Mouse (Mus musculus): ENCODE measurements around the gene Flywch2. TPM values are rescaled to one million over a fixed set of nuclear protein-coding genes. Genes with fewer than 3 reads are reported as not detected.
"Not testable (repeated sequence)": the region's sequence is repeated elsewhere in the genome, so short reads cannot be mapped to it uniquely, and the experiment has no call there.

Gene Flywch2
- polyA plus RNA-seq, 1 experiment, result 29.2 TPM

- peaks cover 52% of the 10 kb centered on the region for H3K4me1 ChIP-seq
- no peaks in the 10 kb centered on the region for H3K9me3 ChIP-seq
- H3K27me3 ChIP-seq (replicated peaks), result no peaks in the 10 kb centered on the region
- H3K4me3 ChIP-seq (replicated peaks), result peak overlapping the region; percentile 31
- H3K36me3 ChIP-seq (replicated peaks; ENCODE audit: low read length), result peaks cover 2% of the 10 kb centered on the region
- TF ChIP-seq FLI1 (IDR thresholded peaks at IDR 0.05; ENCODE audit: low read length), result no peak
- TF ChIP-seq GATA1 (IDR thresholded peaks at IDR 0.05; ENCODE audit: borderline replicate concordance, low read length), result no peak
Observed at GRCm38 (mm10) chr17:23774090-23774489, 11.8 kb downstream of the Flywch2 start.

GRCm38 (mm10) chr17:23773676-23774075 is 12.2 kb downstream of the Flywch2 start:
- Histone ChIP-seq H3K4me1 (peaks cover 49% of the 10 kb centered on the region), H3K9me3 (no peaks in the 10 kb centered on the region), H3K27me3 (replicated peaks) (no peaks in the 10 kb centered on the region), H3K36me3 (replicated peaks; ENCODE audit: low read length) (peaks cover 3% of the 10 kb centered on the region), H3K4me3 (replicated peaks) (no peak overlapping the region)
- TF ChIP-seq FLI1 (IDR thresholded peaks at IDR 0.05; ENCODE audit: low read length), result no peak
- no peak for TF ChIP-seq GATA1 (IDR thresholded peaks at IDR 0.05; ENCODE audit: borderline replicate concordance, low read length)

GRCm38 (mm10) chr17:23772219-23772556 is 13.7 kb downstream of the Flywch2 start:
- not testable (repeated sequence) for H3K9me3 ChIP-seq; H3K4me3 ChIP-seq (replicated peaks); H3K27me3 ChIP-seq (replicated peaks); H3K36me3 ChIP-seq (replicated peaks; ENCODE audit: low read length)
- peaks cover 34% of the 10 kb centered on the region for H3K4me1 ChIP-seq

- Histone ChIP-seq H3K9me3 (no peaks in the 10 kb centered on the region), H3K4me3 (replicated peaks) (peak within 1 kb of the TSS; percentile 96), H3K4me1 (peaks cover 28% of the 10 kb centered on the region), H3K36me3 (replicated peaks; ENCODE audit: low read length) (peaks cover 6% of the 10 kb centered on the region), H3K27me3 (replicated peaks) (no peaks in the 10 kb centered on the region)
- TF ChIP-seq GATA1 (IDR thresholded peaks at IDR 0.05; ENCODE audit: borderline replicate concordance, low read length), result no peak
- TF ChIP-seq FLI1 (IDR thresholded peaks at IDR 0.05; ENCODE audit: low read length), result no peak
Observed at GRCm38 (mm10) chr17:23771284-23772218, 14.3 kb downstream of the Flywch2 start, which contains the start of gene Flywch1. TSS of gene Flywch1 (minus strand) at chr17:23771602.

- peaks cover 6% of the 10 kb centered on the region for H3K36me3 ChIP-seq (replicated peaks; ENCODE audit: low read length)
- no peak for TF ChIP-seq FLI1 (IDR thresholded peaks at IDR 0.05; ENCODE audit: low read length)
- no peak for TF ChIP-seq GATA1 (IDR thresholded peaks at IDR 0.05; ENCODE audit: borderline replicate concordance, low read length)
- H3K4me3 ChIP-seq (replicated peaks), result peak overlapping the region; percentile 96
Observed at GRCm38 (mm10) chr17:23770896-23771283, 15.0 kb downstream of the Flywch2 start.

GRCm38 (mm10) chr17:23770493-23770892 is 15.4 kb downstream of the Flywch2 start:
- Histone ChIP-seq H3K4me1 (peaks cover 24% of the 10 kb centered on the region), H3K27me3 (replicated peaks) (no peaks in the 10 kb centered on the region), H3K9me3 (no peaks in the 10 kb centered on the region), H3K4me3 (replicated peaks) (peak overlapping the region; percentile 96), H3K36me3 (replicated peaks; ENCODE audit: low read length) (peaks cover 6% of the 10 kb centered on the region)
- TF ChIP-seq GATA1 (IDR thresholded peaks at IDR 0.05; ENCODE audit: borderline replicate concordance, low read length) (no peak), FLI1 (IDR thresholded peaks at IDR 0.05; ENCODE audit: low read length) (no peak)

More at GRCm38 (mm10) chr17:23770896-23771283, 15.0 kb downstream of the Flywch2 start:
- no peaks in the 10 kb centered on the region for H3K9me3 ChIP-seq
- H3K27me3 ChIP-seq (replicated peaks), result no peaks in the 10 kb centered on the region
- H3K4me1 ChIP-seq, result peaks cover 24% of the 10 kb centered on the region

GRCm38 (mm10) chr17:23762976-23763375 is 22.9 kb downstream of the Flywch2 start:
- H3K36me3 ChIP-seq (replicated peaks; ENCODE audit: low read length), result peaks cover 50% of the 10 kb centered on the region
- H3K9me3 ChIP-seq, result no peaks in the 10 kb centered on the region
- no peak for TF ChIP-seq FLI1 (IDR thresholded peaks at IDR 0.05; ENCODE audit: low read length)
- no peak for TF ChIP-seq GATA1 (IDR thresholded peaks at IDR 0.05; ENCODE audit: borderline replicate concordance, low read length)
- no peak overlapping the region for H3K4me3 ChIP-seq (replicated peaks)
- peaks cover 7% of the 10 kb centered on the region for H3K4me1 ChIP-seq
- H3K27me3 ChIP-seq (replicated peaks), result no peaks in the 10 kb centered on the region

- Histone ChIP-seq H3K27me3 (replicated peaks) (no peaks in the 10 kb centered on the region), H3K36me3 (replicated peaks; ENCODE audit: low read length) (peaks cover 66% of the 10 kb centered on the region), H3K4me3 (replicated peaks) (no peak overlapping the region), H3K4me1 (peaks cover 9% of the 10 kb centered on the region), H3K9me3 (no peaks in the 10 kb centered on the region)
- TF ChIP-seq FLI1 (IDR thresholded peaks at IDR 0.05; ENCODE audit: low read length) (no peak), GATA1 (IDR thresholded peaks at IDR 0.05; ENCODE audit: borderline replicate concordance, low read length) (no peak)
Observed at GRCm38 (mm10) chr17:23761155-23761554, 24.7 kb downstream of the Flywch2 start.

- H3K27me3 ChIP-seq (replicated peaks), result no peaks in the 10 kb centered on the region
- peaks cover 16% of the 10 kb centered on the region for H3K4me1 ChIP-seq
- no peak for TF ChIP-seq FLI1 (IDR thresholded peaks at IDR 0.05; ENCODE audit: low read length)
- TF ChIP-seq GATA1 (IDR thresholded peaks at IDR 0.05; ENCODE audit: borderline replicate concordance, low read length), result no peak
- no peak overlapping the region for H3K4me3 ChIP-seq (replicated peaks)
- H3K36me3 ChIP-seq (replicated peaks; ENCODE audit: low read length), result peaks cover 75% of the 10 kb centered on the region
- no peaks in the 10 kb centered on the region for H3K9me3 ChIP-seq
Observed at GRCm38 (mm10) chr17:23760231-23760630, 25.6 kb downstream of the Flywch2 start.

GRCm38 (mm10) chr17:23758801-23759200 is 27.1 kb downstream of the Flywch2 start:
- Histone ChIP-seq H3K27me3 (replicated peaks) (no peaks in the 10 kb centered on the region), H3K4me1 (peaks cover 15% of the 10 kb centered on the region), H3K36me3 (replicated peaks; ENCODE audit: low read length) (peaks cover 78% of the 10 kb centered on the region), H3K9me3 (no peaks in the 10 kb centered on the region), H3K4me3 (replicated peaks) (no peak overlapping the region)
- no peak for TF ChIP-seq FLI1 (IDR thresholded peaks at IDR 0.05; ENCODE audit: low read length)
- TF ChIP-seq GATA1 (IDR thresholded peaks at IDR 0.05; ENCODE audit: borderline replicate concordance, low read length), result no peak

Measured in megakaryocyte, embryonic 14.5 days (primary cell).